Mouse (Mus musculus) heart, adult 8-10 months (tissue): ENCODE data around the gene Ndrg2. TPM values are rescaled to one million over a fixed set of nuclear protein-coding genes. Genes with fewer than 3 reads are reported as not detected.

Experiments used
- DNase-seq: peaks from one replicate; pipeline ENCODE4 v3.0.0; 2022; ENCODE audit warnings: low spot score
- total RNA-seq, 4 experiments: library from RNA; stranded (reverse); gene quantifications; 2 replicates each; pipeline ENCODE4 v1.2.4; 2022

Gene Ndrg2
- total RNA-seq, 4 experiments from 2014 or later: 1,477 to 1,608 (median 1,523) TPM

DNA sequence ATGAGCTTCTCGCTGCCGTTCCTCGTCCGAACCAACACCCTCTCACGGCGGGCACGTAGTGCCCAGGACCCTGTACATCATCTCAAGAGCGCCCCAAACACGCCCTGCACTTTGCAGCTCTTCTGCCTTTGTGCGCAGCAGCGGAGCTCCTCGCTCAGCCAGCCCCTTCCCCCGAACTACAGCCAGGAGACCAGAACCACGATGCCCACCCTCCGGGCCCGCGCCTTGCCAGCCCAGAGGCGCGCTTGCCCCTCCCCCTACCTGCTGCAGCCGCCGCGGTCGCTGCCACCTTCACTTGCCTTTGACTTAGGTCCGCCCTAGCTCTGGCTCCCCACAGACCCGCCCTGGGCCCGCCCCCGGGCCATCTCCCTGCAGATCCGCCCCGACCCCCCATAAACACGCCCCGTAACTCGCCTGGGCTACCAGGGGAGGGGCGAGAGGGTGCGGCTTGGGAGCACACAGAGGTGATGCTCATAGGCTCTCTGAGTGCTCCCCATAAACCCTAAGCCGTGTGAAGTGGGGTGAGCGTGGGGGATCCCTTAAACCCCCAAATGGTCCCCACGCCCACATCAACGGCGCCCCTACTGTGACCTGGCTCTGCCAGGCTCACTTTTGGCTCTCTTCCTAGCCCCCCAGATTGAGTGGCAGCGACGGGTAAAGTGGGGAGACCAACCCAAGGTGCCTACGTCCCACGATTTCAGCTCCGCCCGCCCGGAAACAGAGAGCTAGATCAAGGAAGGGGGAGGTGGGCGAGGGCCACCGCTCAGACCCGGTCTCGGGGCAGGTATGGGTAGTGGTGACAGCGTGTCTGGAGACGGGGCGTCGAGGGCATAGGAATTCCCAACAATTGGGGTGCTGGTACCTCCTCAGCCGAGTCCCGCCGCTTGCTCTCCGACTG, 647 bp downstream of the Ndrg2 start:
- peak; percentile 84 for DNase-seq

DNA sequence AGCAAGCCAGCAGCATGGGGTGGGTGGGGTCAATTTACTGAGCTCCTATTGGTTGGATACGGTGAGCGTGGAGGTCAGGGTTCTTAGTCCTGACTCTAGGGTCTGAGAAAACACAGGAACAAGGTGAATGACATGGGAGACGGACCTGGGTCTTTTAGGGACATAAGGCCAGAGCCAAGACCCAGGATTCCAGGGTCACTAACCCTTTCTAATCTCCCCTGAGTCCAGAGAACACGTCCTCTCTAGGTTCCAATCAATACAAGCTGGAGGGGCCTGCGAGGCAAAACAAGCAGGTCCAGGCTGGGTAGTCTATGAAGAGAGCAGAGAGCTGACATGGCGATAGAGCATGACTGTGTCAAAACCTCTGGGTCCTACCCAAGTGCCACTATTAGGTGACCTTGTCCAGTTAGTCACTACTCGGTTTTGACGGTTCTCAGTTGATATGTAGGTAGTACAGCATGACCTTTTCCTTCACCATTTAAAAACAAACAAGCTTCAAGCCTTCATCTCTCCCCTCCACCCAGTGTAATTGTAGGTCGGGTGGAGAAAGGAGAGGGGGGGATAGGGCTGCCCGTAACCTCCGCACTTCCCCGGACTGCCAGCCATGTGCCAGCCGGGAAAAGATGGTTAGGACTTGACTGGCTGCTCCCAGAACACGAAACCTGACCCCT, 1.4 kb downstream of the Ndrg2 start:
- DNase-seq: peak; percentile 41

DNA sequence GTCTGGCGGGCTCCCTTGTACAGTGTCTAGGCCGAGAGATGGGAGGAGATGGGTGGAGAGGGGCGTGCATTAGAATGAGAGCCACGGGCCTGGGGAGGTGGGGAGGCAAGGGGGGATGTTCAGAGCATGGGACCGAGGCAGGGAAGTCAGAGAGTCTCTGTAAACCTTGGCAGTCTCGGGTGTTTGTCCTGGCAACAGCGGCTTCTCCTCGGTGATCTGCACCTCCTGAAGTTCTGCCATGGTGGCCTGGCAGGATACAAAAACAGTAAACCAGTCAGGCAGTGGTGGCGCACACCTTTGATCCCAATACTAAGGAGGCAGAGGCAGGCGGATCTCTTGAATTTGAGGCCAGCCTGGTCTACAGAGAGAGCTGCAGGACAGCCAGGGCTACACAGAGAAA, 2.7 kb downstream of the Ndrg2 start:
- DNase-seq: no peak

DNA sequence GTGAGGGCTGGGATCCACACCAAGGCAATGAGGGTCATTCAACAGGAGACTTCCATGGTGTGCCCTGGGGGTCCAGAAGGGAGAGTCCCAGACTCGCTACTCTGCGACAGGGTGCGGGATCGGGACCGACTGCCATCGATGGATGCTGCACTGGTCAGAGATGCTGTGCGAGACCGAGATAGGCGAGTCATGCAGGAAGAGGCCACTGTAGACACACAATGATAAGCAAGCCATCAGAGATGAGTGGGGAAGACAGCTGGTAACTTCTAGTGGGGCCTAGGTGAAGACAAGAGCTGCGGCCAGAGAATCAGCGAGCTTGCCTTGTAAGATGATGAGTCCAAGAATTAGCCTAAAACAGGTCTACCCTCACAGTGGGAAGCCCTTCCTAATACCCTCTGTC, 7.9 kb downstream of the Ndrg2 start:
- DNase-seq: no peak

DNA sequence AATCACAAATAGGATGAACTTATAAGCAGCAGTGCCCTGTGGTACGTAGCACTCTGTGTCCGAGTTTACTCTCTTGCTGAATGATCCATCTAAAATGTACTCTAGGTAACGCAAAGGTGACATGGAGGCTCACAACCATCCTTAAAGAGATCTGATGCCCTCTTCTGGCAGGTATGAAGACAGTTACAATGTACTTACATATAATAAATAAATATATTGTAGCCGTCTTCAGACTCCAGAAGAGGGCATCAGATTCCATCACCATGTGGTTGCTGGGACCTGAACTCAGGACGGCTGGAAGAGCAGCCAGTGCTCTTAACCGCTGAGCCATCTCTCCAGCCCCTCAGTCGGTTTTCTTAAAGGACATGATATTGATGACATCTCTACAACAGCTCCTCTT, 9.3 kb downstream of the Ndrg2 start:
- DNase-seq: no peak

DNA sequence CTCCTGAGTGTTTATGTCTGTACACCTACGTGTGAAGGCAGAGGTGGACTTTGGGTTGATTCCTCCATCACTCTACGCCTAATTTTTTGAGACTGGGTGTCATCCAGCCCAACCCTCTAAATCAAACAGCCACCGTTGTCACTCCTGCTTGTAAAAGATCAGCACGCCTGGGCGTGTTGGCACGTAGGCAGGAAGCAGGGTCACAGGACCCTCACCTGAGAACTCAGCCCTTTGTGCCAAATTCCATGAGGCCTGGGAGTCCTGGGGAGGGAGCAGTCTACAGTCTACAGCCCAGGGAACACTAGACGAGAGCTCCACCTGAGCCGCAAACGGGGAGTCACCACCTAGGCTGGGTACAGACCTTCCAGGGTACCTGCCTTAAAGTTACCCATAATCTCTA, 10.2 kb downstream of the Ndrg2 start:
- no peak for DNase-seq

DNA sequence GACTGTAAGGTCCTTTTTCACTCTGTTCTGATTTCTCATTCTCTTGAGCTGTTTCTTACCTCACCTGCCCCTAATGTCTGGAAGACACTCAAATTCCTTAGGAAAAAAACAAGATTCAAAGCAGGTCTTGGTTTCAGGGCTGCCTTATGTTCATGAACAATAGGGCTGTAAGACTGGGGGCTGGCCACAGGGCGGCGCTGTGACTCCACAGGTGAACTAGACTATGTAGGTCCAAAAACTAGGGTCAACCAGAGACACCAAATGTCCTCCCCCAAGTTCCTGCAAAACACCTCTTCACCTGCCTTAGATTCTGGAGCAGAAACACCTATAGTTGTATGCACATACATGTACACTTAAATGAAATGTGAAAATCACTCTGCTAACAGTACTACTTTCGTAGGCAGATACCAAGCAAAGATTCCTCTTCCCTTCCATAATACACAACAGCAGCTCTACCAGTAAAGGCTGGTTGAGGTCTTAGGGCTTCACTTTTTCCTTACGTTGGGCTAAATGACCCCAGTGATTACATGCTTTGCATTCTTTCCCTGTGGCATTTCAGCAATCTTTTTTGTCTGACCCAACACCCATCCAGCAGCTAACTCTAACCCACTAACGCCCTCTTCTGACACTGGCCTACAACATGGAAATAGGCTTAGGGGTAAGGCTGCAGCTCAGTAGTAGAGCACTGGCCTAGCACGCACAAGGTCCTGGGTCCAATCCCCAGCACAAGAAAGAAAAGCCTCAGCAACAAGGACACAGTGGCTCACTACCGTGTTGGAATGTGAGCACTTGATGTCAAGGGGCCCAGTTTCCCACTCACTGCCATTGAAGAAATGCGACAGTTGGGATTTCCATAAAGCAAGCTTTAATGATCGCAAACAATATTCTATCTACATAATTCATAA, 10.9 kb downstream of the Ndrg2 start:
- DNase-seq: peak; percentile 74

DNA sequence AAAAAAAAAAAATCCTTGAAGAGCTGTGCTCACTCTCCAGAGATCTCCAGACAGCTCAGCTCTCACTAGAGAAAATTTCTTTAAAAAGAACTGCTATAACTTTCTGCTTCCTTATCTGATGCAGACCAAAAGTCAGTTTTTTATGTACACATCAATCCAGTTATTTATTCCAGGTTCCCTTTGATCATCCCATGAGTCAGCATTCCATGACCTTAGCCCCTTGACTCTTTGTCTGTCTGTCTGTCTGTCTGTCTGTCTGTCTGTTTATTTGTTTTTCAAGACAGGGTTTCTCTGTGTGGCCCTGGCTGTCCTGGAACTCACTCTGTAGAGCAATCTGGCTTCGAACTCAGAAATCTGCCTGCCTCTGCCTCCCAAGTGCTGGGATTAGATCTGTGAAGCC, 14.6 kb downstream of the Ndrg2 start:
- DNase-seq: no peak

DNA sequence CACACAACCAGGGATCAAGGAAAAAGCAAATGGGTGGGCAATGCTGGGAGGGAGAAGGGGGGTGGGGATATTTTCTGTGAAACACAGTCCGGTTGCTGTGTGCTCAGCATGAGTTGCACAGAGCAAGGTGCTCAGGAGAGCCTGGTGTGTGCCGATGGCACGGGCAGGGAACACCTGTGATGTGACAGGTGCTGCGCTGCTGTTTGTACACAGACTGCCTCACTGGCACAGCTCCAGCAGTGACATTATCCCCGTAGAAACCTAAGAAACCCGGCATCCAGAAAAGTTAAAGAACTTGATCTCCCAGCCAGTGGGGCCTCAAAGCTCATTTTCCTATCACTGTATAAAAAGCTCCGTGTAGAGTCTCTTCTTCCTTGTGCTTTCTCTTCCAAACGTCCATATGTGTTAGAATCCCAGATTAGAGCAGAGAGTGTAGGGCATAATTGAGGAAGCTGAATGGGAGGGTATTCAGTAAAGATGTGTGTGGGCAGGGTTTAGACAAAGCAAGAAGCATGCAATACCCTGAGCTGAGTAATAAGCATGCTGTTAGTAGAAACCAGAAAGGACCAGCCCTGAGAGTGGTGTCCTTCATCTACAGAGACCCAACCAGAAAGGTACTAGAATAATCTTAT, 17.3 kb downstream of the Ndrg2 start:
- DNase-seq: no peak

DNA sequence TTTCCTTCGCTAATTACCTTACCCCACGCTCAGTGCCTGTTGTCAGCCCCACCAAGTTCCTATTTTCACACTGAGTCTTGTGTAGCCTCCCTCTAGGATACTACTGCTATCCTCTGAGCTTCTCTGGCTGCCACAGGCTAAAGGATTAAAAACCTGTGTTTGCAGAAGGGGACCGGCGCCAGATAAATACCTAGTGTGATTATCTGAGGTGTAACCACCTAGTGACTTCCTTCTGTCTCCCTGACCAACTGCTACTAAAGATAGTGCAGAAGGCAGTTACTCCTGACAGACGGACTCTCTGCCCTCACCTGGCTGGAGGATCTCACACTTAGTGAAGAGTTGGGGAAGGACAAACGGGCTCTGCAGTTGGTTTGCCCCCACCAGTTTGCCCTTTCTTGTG, 17.9 kb downstream of the Ndrg2 start:
- DNase-seq: no peak

DNA sequence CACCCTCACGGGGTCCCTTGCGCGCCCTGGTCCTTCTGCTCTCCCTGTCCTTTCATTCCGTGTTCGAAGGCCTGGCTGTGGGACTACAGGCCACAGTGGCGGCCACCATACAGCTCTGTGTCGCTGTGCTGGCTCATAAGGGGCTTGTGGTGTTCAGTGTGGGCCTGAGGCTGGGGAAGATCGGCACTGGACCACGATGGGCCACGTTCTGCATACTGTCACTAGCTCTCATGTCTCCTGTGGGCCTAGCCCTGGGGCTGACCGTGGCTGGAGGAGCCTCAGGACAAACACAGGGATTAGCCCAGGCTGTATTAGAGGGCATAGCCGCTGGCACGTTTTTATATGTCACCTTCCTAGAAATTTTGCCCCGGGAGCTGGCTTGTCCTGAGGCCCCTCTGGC, 18.9 kb downstream of the Ndrg2 start:
- no peak for DNase-seq

DNA sequence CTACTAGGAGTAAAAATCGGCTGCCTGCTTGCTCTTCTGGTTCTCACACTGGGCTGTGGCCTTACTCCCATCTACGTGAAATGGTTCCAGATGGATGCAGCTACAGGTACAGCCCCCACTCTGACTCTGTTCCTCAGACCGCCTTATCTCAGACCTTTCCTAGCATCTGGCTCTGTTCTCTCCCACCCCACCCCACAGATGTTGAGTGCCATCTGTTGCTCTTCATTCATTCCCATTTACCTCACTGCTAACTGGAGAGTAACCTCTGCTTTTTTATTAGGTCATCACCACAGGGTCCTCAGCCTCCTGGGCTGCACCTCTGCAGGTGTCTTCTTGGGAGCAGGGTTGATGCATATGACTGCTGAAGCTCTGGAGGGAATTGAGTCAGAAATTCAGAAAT, 20.1 kb downstream of the Ndrg2 start:
- DNase-seq: no peak

DNA sequence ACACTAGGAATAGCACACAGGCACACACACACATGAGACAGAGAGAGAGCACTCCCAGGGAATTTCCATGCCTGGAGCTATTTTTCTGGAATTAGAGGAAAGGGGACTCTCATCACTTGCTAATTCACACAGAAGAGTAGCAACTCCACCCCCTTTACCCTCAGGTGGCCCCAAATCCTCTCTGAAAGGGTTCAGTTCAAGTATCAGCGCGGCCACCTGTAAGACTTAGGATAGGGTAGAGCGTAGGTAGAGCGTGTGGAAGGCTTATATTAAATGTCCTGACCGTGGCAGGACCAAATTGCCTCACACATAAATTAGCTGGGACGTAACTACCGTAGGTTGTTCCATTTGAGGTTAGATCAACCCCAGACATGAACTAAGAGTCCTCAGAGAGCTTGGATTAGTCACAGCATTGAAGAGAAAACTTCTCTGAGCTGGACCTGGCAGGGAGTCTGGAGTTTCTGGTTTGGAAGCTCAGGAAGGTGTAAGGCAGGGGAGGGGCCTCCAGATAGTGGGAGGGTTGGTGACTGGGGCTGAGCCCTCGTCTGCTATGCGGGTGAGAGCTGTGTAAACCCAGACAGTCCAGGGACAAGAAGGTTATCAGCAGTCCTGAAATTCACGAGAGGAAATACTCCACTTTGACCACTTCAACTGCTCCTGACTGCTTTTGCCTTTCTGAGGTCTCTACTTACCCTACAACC, 20.7 kb downstream of the Ndrg2 start:
- DNase-seq: no peak

DNA sequence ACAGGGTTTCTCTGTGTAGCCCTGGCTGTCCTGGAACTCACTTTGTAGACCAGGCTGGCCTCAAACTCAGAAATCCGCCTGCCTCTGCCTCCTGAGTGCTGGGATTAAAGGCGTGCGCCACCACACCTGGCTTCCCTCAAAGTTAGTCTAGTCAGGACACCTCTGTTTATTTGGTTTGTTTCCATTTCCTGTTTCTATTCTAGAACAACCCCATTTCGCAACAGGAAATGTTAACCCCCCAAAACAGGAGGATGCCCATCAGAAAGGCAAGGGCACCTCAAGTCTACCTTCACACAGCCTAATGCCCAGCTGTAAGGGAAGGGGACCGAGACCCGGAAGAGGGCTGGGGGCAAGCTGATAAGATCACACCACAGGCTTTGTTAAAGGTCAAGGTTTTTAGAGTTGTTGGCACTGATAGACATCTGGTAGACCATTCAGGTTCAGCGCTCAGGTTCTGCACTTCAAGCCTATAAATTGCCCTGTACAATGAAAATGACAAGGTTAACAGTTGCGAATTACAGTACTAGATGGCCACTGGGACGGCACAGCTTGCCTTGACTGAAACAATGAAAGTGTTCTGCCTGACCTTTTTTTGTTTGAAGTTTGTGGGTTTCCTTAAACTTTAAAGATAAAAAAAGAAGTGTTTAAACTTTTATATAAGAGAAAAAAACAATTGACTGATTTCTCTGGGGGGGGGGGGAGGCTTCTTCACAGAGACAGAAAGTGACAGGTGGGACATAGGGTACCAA, 21.6 kb downstream of the Ndrg2 start, which contains the start of gene Slc39a2:
Gene Slc39a2, plus strand, starts transcription at position 699 of the 749 bp plus-strand sequence.
- no peak for DNase-seq

DNA sequence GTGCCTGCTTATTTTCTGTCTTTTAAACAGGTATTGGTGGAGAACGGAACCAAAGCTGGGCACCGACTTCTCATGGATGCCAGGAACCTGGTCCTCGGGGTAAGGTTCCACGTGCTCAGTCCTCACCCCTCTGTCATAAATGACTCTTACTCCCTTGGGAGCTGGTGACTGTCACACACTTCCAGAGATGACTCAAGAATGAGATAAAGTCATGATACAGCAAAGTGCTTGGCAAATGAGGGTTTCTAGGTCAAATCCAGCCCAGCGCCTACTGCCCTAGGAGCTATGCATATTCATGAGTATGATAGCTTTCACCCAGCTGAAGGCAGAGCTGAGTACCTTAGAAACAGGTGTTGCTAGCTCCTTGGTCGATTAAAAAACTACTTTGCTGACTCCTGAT, 24.1 kb downstream of the Ndrg2 start:
- no peak for DNase-seq

DNA sequence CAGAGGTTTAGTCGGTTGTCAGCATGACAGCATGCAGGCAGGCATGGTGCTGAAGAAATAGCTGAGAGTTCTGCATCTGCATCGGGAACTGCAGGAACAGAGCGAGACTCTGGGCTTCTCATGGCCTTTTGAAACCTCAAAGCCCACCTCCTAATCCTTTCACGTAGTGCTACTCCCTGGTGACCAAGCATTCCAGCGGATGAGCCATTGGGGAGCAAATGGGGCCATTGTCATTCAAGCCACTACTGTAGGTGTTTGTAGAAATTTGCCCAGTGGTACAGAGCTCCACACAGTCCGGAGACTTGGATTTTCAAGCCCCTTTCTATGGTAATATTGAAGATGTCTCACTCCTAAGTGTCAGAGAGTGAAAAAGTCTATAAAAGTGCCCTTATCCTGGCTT, 27.9 kb downstream of the Ndrg2 start:
- DNase-seq: no peak

DNA sequence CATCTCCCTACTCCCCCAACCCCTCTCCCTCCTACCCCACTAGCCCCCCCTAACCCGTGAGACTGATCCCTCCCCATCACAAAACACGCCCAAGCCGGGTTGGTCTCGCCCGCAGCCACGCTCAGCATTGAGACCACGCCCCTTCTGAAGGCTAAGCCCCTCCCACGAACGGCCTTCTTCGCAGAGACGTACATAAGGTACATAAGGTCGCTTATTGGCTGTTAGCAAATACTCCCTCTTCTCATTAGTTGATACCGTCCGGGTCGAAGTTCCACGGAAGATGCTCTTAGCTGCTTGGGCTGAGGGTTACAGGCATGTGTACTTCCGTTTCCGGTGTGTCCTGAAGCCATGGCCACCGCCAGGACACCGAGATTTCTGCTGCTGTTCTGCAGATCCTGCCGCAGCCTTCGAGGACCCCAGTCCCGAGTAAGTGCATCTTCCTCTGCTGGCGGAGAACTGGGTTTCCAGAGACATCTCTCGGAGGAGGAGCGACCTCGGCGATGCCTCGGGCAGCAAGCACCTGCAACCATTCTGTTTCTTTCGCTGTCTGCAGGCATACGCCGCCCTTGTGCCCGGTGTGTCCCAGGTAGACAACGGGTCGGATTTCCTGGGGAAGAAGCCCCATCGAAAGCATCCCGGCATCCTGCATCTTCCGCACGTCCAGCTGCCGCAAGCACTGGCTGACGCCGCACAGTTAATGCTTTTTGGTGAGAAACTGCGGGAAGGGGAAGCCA, 29.2 kb downstream of the Ndrg2 start, which contains the start of gene Mettl17:
Gene Mettl17, plus strand, starts transcription at position 245 of the 734 bp plus-strand sequence.
- peak; percentile 92 for DNase-seq

DNA sequence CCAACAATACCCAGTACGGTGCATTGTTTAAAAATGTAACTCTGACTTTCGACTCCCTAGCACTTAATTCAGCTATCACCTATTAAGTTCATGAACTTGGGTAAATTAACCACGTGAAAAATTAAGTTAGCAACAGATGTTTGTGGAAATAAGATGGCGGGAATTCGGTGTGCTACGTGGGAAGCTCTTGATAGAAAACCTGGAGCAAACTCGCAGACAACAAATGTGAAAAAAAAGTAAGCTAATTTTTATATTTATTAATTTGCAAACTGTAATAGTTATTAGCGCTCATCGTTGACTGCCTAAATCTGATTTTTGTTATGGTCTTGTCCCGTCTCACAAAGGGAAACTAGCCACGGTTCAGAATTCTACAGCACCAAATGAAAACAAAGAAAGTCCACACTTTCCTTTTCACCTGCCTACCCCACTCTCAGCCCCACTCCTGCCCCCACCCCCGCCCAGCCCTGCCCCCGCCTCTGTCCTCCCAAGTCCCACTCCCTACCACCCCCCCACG, 29.9 kb downstream of the Ndrg2 start:
- no peak for DNase-seq

DNA sequence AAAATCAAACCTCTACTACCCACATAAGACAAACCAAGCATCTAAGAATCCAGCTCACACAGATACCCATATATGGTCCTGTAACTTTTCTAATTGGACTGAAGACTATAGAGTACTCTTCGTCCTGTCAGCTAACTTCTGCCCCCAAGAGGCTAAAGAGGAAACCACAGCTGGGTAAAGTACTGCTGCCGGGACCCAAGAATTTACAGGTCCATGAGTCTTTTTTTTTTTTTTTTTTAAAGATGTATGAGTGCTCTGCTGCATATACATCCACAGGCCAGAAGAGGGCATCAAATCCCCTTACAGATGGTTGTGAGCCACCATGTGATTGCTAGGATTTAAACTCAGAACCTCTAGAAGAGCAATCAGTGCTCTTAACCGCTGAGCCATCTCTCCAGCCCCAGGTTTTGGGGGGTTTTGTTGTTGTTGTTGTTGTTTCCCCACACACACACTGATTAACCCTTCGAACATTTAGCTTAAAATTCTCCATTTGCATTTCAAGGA, 30.4 kb downstream of the Ndrg2 start:
- DNase-seq: peak; percentile 63
